Mouse (Mus musculus) embryo, embryonic 9.5 days (tissue): ENCODE data around the gene Chrm4.

Experiments used
- DNase-seq: peaks from one replicate; pipeline ENCODE4 v3.0.0-alpha.2; 2017; ENCODE audit errors: extremely low spot score

Gene Chrm4

DNA sequence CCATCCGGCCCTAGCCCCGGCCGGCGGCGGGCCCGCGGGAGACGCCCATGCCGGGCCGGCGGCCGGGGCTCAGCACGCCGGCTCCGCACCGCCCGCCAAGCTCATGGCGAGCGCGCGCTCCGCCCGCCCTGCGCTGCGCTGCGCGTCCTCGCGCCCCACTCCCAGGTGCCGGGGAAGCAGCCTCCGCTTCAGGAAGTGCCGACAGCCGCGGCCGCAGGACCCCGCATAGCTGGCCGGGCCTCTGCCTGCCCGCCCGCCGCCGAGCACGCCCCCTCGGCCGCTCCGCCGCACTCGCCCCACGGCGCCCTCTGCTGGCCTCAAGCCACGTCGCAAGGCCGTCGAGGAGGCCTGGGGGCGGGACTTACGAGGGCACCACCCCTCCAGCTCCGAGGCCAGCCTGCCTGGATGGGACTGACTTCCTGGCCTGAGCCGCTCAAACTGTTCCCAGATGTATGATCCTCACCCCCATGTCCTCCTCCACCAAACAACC lies 36.4 kb downstream of the Chrm4 start:
- DNase-seq = peak; percentile 96

DNA sequence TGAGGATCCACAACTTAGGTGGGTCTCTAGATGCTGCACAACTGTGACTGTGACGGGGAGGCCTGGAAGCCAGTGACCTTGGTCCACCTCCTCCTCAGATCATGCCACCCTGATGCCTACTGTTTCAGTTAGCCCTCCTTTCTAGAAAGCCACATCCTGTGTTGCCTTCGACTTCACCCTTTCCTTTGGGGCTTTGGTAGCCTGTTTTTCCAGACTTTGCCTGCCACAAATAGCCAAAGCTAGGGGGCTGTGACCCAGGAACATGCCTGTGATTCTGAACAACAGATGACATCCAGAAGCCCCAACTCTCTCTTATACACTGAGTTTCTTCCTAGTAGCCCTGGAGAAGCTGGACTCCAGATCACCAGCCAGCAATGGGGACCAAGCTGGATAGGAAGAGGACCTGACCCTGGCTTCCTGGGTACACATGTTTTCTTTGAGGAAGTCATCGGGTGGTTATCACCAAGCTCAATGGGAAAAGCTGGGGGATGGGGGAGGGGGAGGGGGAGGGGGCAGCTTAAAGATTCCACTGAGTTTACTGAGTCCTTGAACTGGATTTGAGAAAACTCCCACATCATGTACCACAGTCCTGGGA lies 37.7 kb downstream of the Chrm4 start:
- DNase-seq = no peak

DNA sequence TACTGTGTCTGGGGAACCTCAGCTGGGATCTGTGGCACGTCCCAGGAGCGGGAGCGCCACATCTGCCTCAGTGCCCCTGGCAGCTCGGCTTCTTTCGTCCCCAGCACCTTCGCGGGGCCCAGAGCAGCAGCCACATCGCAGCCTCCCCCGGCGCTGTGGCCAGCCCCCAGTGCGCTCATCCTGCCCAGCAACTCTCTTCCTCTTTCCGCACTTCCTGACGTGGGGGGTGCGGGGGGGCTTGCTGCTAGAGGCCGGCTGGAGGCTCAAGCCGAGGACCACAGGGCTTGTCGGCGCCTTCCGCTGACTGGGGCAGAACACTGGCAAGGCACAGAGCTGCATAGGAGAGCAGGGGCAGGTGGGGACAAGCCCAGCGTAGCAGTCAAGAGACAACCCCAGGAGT lies 38.4 kb downstream of the Chrm4 start:
- no peak for DNase-seq

DNA sequence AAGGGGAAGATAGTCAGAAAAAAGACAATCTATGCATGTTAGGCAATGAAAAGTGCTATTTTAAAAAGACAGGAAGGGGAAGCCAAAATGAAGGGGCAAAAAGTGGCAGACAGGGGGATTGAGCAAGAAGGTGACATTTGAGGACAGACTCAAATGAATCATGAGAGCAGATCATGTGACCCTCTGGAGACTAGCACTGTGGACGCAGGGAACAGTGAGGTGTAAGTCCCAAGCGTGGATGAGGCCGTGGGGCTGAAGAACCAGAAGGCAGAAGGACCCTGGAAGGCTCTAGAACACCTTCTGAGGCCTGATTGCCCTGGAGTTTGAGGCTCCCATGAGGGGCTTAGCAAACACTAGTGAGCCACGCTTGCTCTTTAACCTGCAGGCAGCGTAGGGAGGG lies 39.3 kb downstream of the Chrm4 start:
- DNase-seq = no peak

DNA sequence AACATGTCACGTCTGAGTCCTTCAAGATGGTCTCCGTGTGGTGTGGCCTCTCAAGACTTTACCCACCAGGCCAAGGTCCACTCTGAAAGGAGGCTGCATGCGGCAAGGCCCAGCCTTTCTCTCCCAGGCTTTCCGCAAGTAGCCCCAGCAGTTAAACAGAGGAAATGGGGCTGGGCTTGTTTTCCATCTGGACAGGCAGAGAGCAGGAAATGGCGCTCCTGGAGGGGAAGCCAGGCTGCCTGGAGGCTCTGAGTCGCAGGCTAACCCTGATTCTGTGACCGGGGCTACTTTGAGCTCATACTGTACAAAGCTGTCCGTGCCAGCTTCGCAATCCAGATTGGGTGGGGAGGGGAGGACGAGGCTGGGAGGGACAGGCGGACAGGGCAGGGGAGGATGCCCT lies 40.9 kb downstream of the Chrm4 start:
- DNase-seq = no peak

DNA sequence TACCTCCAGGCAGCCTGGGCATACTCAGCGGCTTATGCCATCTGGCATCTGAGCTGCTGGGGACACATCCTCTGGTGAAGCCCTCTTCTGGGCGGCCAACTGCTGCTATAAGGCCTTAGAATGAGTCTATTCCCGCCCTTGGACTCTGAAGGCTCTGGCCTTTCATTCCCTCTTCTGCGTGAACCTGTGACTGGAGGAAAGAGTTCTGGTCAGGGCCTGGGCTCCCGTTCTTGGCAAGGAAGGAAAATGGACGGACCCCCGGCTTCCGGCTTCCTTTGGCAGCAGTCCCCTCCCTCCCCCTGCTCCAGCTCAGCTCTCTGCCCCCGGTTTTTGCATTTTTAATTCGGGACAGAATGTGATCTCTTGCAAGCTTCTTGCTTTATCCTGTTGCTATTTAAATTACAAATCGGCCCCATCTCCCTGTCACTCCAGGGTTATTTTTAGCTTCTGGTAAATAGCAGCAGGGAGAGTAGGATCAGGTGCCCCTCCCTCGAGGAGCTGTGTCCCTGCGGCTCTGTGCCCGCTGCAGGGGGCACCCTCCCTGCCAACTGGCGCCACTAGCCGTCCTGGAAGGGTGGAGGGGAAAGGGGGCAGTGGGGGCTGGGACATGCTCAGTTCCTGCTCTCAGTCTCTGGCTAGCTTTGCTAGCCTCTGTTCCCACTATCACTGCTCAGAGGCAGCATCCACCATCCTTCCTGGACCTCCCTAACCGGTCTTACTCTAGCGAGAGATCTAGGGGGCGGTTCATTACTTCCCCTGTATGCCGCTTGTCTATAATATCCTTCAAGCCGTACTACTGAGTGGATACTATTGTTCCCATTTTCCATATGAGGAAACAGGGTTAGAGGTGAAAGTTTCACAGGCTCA lies 44.4 kb downstream of the Chrm4 start:
- DNase-seq = no peak

DNA sequence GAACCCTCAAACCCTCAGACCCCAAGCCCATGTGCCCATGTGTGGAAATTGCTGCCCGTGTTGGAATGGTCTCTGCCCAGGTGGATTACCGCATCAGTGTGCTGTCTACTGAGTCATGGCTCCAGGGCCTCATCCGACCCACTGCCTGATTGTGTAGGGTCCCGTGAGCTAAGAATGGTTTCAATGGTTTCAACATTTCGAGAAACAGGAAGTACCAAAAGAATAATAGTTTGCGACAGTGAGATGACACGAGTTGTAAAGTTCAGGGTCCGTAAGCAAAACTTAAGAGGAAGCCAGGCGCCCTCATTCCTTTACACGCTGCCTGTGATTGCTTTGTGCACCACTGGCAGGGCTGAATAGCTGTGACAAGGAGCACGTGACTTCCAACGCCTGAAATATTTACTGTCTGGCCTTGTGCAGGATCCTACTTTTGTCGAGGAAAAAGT lies 45.1 kb downstream of the Chrm4 start:
- DNase-seq = no peak

DNA sequence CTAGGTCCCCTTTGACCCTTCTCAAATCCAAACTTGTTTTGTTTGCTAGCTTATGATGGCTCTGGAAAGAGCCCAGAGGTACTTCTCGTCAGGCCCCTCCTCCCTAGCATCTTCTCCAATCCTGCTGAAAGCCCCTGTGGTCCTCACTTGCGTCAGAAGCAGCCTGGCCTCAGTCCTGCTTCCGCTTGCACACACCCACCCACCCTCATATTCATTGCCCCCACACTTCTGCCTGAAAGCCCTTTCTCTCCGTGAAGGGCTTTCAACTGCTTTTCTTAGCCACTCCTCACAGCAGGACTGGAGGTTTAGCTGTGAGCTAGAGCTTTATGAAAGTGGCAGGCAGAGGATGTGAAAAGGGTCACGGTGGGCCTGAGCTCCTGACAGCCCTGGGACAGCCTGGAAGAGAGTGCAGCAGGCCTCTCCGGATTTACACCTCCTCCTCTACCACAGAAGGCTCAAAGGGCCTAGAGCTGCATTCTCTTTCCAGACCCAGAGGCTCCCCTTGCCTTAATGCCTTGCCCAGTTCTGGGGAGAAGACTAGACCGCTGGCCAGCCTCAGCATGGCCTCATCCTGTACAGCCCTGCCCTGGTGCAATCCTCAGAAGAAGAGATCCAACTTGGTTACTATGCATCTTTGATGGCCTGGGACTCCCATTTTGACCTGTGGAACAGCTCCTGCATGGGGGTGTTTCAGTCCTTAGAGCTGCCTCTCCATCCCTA lies 46.5 kb downstream of the Chrm4 start:
- DNase-seq = no peak

DNA sequence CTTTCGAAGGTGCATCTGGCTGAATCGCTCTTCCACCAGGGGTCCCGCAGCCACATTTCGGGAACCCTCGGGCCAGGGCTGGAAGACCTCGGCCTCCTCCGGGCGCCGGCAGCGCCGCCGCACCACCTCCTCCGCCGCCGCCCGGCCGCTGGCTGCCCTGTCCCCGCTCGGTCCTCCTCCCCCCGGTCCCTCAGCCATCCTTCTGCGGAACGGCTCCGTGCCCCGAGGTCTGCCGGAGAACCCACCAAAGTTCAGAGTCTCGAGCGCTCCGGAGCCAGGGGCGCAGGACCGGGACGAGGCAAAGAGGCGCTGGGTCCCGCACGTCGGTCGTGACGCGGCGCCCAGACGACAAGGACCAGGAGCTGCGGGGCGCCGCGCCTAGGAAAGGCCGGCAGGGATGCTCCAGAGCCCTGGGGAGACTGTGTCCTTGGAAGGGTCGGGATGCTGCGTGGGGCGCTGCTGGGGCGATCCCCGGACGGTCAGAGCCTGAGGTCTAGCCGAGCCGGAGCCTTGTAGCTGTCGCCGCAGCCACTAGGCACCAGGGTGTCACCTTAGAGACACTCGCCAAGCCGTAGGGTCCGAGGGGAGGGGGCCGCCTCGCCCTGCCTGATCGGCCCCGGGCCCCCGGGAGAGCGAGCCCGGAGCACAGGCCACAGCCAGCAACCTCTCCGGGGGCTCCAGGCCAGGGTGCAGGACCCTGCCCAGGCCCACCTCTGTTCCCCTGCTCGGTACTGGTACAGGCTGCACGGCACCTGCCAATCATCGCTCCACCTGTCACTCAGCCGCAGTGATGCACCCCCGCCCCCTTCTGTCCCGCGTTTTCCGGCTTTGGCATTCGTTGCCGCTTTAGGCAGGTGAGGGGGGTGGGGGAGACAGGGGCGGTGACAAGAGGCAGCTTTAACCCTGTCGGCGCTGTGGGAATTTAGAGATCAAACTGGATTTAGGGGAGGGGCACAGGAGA lies 48.8 kb downstream of the Chrm4 start, which contains the start of gene Dgkz:
TSS of gene Dgkz (minus strand) at position 284 of the 961 bp plus-strand sequence.
- no peak for DNase-seq

DNA sequence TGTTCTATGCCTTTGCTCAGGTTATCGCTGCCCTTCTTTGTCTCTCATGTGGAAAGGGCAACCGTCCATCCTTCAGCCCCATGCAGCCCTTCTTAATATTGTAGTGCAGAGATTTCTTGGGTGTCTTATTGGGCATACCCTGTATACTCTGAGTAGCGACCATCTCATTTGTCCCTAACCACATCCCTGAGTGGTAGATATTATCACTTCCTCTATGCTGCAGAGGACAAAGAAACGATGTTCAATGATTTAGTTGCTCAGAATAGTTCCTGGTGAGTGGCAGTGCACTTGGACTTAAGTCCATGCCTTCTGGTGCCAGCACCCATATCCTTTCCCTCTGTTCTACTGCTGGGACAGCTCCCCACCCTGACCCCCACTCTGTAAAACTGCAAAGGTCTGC lies 50.9 kb downstream of the Chrm4 start:
- no peak for DNase-seq
